Comparison of ENCODE assay signal across 7 mouse cellular contexts in genomic region chr12:100289267-100290177, GRCm38 (mm10).
DNase-seq lines count a peak whose midpoint lies in the region; ATAC-seq lines count a peak whose summit lies in the region.

No protein-coding gene starts in this region.

- H3K4me3 ChIP-seq in brown adipose tissue, adult 24 weeks (ENCODE audit: insufficient read depth, low read depth, low read length): no peak overlapping the region
- H3K4me3 ChIP-seq in embryonic facial prominence, embryonic 14.5 days (ENCODE audit: low read depth, low read length): no peak overlapping the region
- H3K4me3 ChIP-seq in heart, embryonic 11.5 days (ENCODE audit: low read depth, low read length): no peak overlapping the region
- no peak overlapping the region for H3K4me3 ChIP-seq in liver, embryonic 16.5 days (ENCODE audit: low read depth, low read length)

- peaks cover 45% of the 10 kb centered on the region for H3K4me1 ChIP-seq in brown adipose tissue, adult 24 weeks (ENCODE audit: control insufficient read depth, insufficient read depth, insufficient read length, low read length)
- peaks cover 32% of the 10 kb centered on the region for H3K4me1 ChIP-seq in embryonic facial prominence, embryonic 14.5 days (ENCODE audit: control insufficient read depth, insufficient read depth, low read length)
- peaks cover 23% of the 10 kb centered on the region for H3K4me1 ChIP-seq in heart, embryonic 11.5 days (ENCODE audit: control insufficient read depth, insufficient read depth, low read length)
- peaks cover 2% of the 10 kb centered on the region for H3K4me1 ChIP-seq in liver, embryonic 16.5 days (ENCODE audit: control insufficient read depth, low read depth, low read length)

- ATAC-seq in embryonic facial prominence, embryonic 14.5 days (ENCODE audit: low read depth): peak; percentile 80
- ATAC-seq in heart, embryonic 11.5 days (replicated peaks; ENCODE audit: insufficient number of reproducible peaks, low FRiP score, low TSS enrichment): 0 out of 2 replicates have a peak, but pooled peaks have one; percentile 24
- ATAC-seq in liver, embryonic 16.5 days (ENCODE audit: low read depth): 0 out of 2 replicates have a peak, but pooled peaks have one; percentile 27
- no peak for ATAC-seq in megakaryocyte, adult 5-6 weeks (ENCODE audit: poor library complexity, severe bottlenecking)

- no peaks in the 10 kb centered on the region for H3K27me3 ChIP-seq in embryonic facial prominence, embryonic 14.5 days (replicated peaks; ENCODE audit: control insufficient read depth, insufficient read depth, low read length)
- H3K27me3 ChIP-seq in heart, embryonic 11.5 days (ENCODE audit: control insufficient read depth, insufficient read depth, low read length): no peaks in the 10 kb centered on the region
- no peaks in the 10 kb centered on the region for H3K27me3 ChIP-seq in liver, embryonic 16.5 days (ENCODE audit: control insufficient read depth, insufficient read depth, low read depth, low read length)

- WGBS in embryonic facial prominence, embryonic 14.5 days: 21% methylated on average over 8 of the region's 8 CpGs
- 36% methylated on average over 8 of the region's 8 CpGs for WGBS in heart, embryonic 11.5 days (ENCODE audit: insufficient replicate concordance)
- WGBS in liver, embryonic 16.5 days (ENCODE audit: insufficient replicate concordance): 44% methylated on average over 8 of the region's 8 CpGs

- peak overlapping the region; percentile 58 for H3K27ac ChIP-seq in brown adipose tissue, adult 24 weeks (replicated peaks; ENCODE audit: low read depth, low read length)
- H3K27ac ChIP-seq in embryonic facial prominence, embryonic 14.5 days (replicated peaks; ENCODE audit: low read depth, low read length): peak overlapping the region; percentile 40
- H3K27ac ChIP-seq in heart, embryonic 11.5 days (ENCODE audit: low read depth, low read length): peak overlapping the region; percentile 64
- no peak overlapping the region for H3K27ac ChIP-seq in liver, embryonic 16.5 days (ENCODE audit: low read length)

- no peak overlapping the region for H3K9ac ChIP-seq in embryonic facial prominence, embryonic 14.5 days (ENCODE audit: low read depth, low read length)
- 0 out of 2 replicates have a peak overlapping the region, but pooled peaks have one; percentile 16 for H3K9ac ChIP-seq in heart, embryonic 11.5 days (ENCODE audit: low read depth, low read length)
- no peak overlapping the region for H3K9ac ChIP-seq in liver, embryonic 16.5 days (ENCODE audit: low read depth, low read length)

- H3K36me3 ChIP-seq in embryonic facial prominence, embryonic 14.5 days (ENCODE audit: control insufficient read depth, insufficient read depth, low read length): no peaks in the 10 kb centered on the region
- H3K36me3 ChIP-seq in heart, embryonic 11.5 days (ENCODE audit: control insufficient read depth, insufficient read depth, low read length): no peaks in the 10 kb centered on the region
- H3K36me3 ChIP-seq in liver, embryonic 16.5 days (ENCODE audit: control insufficient read depth, insufficient read depth): no peaks in the 10 kb centered on the region

- 0 out of 2 replicates have a peak overlapping the region, but pooled peaks have one; percentile 0 for H3K4me2 ChIP-seq in embryonic facial prominence, embryonic 14.5 days (ENCODE audit: low read depth, low read length)
- no peak overlapping the region for H3K4me2 ChIP-seq in heart, embryonic 11.5 days
- H3K4me2 ChIP-seq in liver, embryonic 16.5 days (ENCODE audit: low read depth, low read length): no peak overlapping the region

- DNase-seq in embryonic facial prominence, embryonic 14.5 days (ENCODE audit: low spot score): peak; percentile 94
- peak; percentile 86 for DNase-seq in kidney, adult 9 months
- DNase-seq in ovary, postnatal 14 days (ENCODE audit: low spot score): peak; percentile 87

- peaks cover 2% of the 10 kb centered on the region; the same call in 1 of the 2 replicates for H3K9me3 ChIP-seq in embryonic facial prominence, embryonic 14.5 days (ENCODE audit: control insufficient read depth, low read length)
- no peaks in the 10 kb centered on the region for H3K9me3 ChIP-seq in heart, embryonic 11.5 days (replicated peaks; ENCODE audit: control insufficient read depth, low read length)
- no peaks in the 10 kb centered on the region for H3K9me3 ChIP-seq in liver, embryonic 16.5 days (replicated peaks; ENCODE audit: control insufficient read depth, low read length)
